Mouse (Mus musculus) layer of hippocampus, postnatal 14 days (tissue): ENCODE measurements at regions not wholly inside any gene's neighbourhood (a gene's known extent, or its start where the extent isn't known, plus 50 kb on each side); places are given as distances from the start of the nearest gene placed in this dataset.

ENCODE experiments used
- DNase-seq, 2 experiments: peaks; one replicate each; pipeline ENCODE4 v3.0.0; 2021 to 2022; ENCODE audit warnings: low spot score in 2 of 2, mixed read lengths in 1 of 2

DNA sequence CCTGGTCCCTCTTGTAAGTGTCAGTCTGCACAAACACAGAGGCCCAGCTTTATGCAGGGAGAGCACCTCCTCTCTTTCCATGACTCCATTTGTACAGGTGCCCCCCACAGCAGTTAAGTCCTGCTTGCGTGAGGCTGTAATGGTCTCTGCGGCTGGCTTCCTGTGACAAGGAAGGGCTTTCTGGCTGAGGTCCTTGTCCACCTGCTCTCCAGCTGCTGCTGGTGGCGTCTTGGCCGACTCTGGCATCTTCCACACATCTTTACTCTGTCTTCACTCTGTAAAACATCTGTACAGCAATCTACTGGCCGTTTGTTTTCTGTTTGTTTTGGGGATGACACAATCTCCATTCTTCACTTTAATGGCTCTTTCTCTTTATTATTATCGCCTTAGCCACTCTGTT is 60.8 kb downstream of the Rpusd4 start:
- DNase-seq, result no peak

- no peak for DNase-seq
Observed at GRCm38 (mm10) chr9:35330386-35330785, 62.7 kb downstream of the Rpusd4 start.

DNA sequence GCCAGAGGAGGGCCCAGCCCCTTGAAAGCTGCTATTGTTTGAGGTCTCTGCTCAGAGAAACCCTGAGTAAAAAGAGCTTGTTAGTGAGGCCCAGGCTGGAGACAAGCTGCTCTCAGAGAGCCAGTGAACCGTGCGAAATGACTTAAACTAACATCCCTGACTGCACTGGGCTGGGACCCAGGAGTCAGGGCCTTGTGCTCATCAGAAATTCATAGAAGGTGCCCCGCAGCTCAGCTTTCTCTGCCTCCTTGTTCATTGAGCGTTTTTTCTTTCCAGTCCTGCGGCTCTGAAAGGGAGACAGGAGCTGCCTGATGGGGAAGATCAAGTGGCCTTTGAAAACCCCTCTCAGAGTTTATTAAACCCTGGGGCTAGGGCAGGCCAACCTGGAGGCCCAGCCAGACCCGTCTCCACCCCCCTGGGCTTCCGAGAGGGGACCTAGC is 63.6 kb downstream of the Rpusd4 start:
- peak; percentile 52 to 78 for DNase-seq

DNA sequence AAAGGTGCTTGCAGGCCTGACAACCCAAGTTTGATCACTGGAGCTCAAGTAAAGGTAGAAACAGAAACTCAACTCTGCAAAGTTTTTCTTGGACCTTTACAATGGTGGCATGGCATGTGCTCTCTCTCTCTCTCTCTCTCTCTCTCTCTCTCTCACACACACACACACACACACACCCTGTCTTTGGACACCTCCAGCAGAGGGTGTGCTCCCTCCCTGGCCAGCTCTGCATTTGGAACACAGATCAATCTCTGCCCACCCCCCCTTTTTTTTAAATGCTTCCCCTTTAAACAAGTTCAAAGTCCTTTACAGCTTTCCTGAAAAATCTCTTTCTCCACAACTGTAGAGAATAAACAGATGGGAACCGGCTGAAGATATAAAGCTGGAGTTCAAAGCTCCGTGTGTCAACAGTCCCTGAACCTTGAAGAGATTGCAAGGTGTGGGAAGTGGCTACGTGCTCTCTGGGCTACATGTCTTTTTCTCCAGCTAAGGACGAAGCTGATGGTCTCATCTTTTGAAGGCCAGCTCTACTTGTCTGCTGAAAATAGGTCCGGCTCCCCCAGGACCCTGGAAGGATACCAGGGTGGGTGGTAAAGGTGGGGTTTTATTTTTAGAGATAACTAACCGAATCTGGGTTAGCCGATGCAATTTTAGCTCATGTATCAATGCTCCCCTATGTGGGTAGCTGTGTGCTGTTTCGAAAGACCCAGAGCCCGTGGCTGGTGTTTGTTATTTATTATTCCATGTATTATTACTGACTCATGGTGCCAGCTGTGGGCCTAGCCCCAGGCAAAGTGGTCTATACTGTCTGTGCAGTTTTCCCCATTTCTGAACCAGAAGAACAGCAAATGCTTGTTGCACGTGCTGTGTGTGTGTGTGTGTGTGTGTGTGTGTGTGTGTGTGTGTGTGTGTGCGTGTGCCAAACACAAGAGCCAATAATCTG is 65.3 kb downstream of the Rpusd4 start:
- no peak for DNase-seq

- no peak for DNase-seq
Observed at GRCm38 (mm10) chr9:35333631-35334005, 66.0 kb downstream of the Rpusd4 start.

DNA sequence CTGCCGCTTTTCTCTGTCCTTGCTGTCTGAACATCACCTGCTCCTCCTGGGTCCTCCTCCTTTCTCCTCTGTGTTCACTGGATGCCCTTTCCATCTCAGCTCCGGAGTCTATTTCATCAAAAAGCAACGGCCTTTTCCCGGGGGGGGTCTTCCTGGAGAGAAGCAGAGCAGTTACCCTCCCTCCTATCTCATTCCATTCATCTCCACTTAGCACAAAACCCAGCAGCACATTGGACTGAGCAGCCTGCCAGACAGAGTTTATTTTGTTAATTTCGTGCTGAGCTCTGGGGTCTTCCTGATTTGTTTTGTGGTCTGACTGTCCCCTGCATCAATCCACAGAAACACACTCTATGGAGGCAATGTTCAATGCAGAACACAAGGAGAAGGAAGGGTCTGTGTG is 66.9 kb downstream of the Rpusd4 start:
- no peak for DNase-seq

GRCm38 (mm10) chr9:35335181-35335580 is 67.5 kb downstream of the Rpusd4 start:
- no peak for DNase-seq

- DNase-seq, result peak in 1 of 2 experiments; percentile 26
Observed at GRCm38 (mm10) chr9:35335888-35336700, 68.4 kb downstream of the Rpusd4 start.

DNA sequence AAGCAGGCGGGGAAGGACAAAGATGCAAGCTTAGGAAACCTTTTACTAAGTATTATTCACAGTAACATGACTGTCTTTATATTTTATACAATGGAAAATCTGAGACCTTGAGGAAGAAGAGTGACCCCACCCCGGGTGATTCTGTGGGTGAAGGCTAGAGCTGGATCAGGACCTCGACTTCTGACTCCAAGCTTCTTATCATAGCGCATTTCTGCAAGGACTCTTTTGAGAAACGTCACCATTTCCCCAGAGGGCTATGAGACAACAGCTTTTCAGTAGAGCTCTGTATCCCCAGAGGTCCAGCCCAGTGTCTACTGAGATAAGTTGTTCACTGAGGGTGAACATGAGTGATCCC is 69.0 kb downstream of the Rpusd4 start:
- DNase-seq, result no peak

GRCm38 (mm10) chr9:35338858-35339257 is 71.2 kb downstream of the Rpusd4 start:
- no peak for DNase-seq

DNA sequence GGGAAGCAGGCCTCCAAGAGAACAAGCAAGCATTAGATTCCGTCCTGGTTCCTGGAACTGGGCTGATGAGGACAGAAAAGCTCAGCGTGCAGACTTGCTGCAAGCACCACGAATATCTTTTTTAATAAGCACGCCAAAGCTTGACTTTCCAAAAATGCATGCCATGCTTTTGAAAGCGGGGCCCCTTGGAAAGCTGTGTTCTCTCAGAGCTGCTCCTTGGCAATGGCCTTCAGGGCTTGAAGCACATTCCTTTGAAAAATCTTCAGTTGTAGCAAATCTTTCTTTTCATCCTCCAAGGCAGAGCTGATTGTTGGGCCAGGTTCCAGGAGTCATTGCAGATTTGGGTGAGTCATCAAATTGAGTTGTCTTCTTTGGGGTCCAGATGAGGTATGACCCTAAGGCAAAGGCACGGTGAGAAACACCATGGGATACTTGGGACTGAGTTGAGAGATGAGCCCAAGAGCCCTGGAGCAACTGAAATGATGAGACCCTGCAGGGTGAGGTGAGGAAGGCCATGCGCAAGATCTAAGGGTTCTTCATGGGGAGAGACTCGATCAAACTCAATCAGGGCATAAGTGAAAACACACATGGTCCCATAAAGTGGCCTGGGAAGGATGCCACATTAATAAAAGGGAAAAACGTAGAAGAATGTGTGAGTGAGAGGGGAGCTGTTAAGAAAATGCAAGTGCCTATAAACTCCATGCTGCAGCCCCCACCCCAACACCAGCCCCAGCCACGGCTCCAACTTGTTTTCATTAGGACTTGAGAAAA is 72.0 kb downstream of the Rpusd4 start:
- DNase-seq, result no peak

GRCm38 (mm10) chr9:35340263-35340573 is 72.6 kb downstream of the Rpusd4 start:
- DNase-seq, result no peak

- no peak for DNase-seq
Observed at GRCm38 (mm10) chr9:35340811-35341210, 73.1 kb downstream of the Rpusd4 start.

DNA sequence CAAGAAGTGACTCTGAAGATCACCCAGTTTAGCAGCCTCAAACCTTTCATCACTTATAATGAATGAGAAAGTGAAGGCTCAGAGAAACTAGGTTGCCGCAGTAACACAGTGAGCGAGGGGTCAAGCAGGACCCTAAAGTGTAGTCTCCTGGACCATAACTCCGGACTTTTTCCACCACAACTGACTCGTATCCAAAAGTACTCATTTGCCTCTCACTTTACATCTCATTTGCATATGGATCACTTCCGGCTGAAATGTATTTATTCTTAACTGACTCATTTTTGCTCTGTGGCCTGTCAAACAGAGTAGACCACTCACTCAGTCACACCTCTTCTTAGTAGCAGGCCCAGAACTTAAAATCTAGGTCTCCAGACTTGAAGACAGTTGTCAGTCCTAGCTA is 73.7 kb downstream of the Rpusd4 start:
- DNase-seq, result no peak

- DNase-seq, result no peak
Observed at GRCm38 (mm10) chr9:35342436-35342835, 74.8 kb downstream of the Rpusd4 start.

GRCm38 (mm10) chr9:35343336-35343735 is 75.7 kb downstream of the Rpusd4 start:
- DNase-seq, result no peak

DNA sequence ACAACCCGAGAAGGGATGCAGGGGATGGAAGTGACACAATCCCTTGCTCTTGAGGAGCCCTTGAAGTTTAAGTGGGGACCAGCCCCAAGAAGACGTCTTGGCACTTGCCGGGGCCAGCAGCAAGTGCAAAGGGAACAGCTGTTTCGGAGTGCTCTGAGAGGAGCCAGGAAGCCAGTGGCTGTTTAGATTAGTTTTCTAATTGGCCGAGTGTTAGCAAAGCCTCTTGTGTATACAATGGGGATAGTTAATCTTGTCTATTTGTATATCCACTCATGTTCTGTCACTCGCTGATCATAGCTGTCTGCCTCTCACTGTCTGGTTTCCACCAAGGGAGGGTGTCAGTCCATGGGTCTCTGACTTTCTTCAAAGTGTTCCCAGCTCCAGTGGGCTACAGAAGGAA is 76.6 kb upstream of the Cdon start:
- DNase-seq, result no peak

DNA sequence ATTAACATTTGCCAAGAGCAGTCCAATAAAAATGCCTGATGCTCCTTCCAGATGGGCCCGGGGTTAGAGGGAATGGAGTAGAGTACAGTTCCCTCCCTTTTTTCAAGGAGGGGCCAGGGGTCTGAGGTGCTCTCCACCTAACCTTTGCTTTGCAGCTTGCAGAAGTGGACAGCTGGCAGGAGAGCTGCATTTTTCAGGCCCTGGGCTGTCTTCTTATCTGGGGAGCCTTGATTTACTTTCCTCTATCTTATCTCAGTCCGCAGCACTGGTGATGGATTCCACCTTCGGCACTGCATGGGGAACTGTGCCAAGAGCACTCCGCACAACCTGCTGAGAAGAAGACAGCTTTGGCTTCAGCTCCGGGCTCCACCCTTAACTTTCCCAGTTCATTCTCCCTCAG is 74.5 kb upstream of the Cdon start:
- DNase-seq, result no peak

DNA sequence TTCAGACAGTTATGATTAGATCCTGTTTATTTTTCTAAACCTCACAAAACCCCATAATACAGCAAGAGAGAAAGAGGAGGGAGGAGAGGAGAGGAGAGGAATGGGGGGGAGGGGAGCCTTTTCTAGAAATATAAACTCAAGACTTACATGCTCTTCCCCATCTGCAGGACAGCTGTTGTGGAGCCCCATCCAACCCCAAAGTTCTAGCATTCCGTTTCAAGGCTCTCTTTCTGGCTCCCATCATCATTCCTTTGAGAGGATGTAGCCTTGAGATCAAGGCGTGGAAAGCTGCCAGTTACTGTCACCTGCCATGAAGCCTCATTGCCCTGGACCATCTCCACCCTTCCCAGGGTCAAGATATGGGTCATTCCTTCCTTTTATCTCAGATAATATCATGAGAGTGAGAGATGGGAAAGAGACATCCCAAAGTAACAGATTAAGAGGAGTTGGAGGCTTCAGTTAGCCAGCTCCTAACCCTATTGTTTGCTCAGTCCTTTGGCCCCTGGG is 70.8 kb upstream of the Cdon start:
- DNase-seq, result no peak

DNA sequence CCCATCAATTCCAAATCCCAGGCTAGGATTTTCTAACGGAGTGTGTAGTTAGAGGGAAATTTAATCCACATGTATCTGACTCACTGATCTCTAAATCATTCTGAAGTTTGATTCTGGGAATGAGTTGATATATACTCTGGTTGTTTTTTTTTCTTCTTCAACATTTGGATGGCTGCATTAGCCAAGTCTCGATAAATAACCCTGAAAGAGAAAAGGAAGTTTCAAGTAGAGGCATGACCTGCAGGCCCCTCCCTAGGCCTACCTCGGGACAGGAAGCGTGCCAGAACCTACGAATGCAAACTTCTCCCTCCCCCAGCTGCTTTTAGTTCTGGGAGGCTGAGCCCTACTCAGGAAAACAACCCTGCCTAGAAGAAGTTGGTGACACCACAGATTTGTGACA is 69.4 kb upstream of the Cdon start:
- DNase-seq, result no peak

DNA sequence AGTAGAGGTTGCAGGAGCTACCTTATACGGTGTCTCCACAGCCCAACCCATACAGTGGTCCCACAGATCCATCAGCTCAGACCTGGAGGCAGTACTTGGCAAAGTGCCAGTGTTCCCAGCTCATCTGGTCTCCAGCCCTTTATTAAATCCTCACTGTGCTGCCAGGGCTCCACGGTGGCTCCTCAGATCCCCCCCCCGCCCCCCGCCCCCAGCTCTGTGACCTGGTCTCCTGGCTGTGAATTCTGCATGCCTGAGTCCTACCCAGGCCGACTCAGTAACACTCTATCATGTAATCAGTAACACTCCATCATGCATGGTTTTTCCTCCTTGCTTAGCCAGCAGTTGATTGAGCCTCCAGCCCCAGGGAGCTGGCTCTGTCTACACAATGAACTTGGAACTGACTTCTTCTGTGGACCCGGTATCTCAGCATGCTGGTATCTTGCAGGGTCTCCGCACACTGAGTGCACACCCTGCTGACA is 66.2 kb upstream of the Cdon start:
- DNase-seq, result no peak
